Mouse (Mus musculus): ENCODE measurements around the gene Tmem59l. TPM values are rescaled to one million over a fixed set of nuclear protein-coding genes. Genes with fewer than 3 reads are reported as not detected.

The Tmem59l gene
- polyA plus RNA-seq, 1 experiment from 2014 or later: 3.7 TPM

DNA sequence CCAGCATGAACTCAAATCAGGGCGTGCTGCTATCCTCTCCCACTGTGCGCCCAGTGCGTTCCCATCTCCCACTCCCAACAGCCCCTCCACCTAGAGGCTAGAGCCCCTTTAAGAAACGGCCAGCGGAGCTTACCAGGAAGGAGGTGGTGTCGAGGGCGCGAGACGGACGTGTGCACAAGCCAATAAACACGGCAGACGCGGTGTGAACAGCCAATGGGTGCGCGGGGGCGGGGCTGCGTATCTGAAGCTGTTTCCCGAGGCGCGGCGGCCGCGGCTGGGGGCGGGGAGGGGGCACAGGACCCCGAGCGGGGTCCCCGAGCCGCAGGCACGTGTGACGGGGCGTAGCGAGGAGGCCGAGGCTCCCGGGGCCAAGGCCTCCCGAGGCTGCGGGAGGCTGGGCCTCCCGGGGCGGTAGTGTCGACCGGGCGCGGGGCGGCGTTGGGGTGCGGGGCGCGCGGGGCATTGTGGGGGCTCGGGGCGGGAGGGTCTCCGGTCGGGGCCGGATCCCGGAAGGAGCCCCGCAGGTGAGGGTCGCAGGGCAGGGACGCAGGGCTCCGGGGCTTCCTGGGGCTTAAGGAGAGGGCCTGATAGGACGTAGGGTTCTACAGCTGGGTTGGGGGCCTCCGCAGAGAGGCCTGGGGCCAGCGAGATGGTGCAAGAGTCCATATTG is 40.5 kb upstream of the Tmem59l start, which contains the start of the genes Fkbp8 and Kxd1:
Fkbp8 (plus strand) TSS at position 213 of the 670 bp plus-strand sequence.
Kxd1 (minus strand) TSS at position 445 of the 670 bp plus-strand sequence.
- Histone ChIP-seq H3K4me3 (ENCODE audit: low read depth, low read length) (peak within 1 kb of the TSS; percentile 56), H3K27me3 (replicated peaks; ENCODE audit: control insufficient read depth, insufficient read depth, low read length) (no peaks in the 10 kb centered on the region), H3K4me2 (ENCODE audit: low read length) (peak within 1 kb of the TSS; percentile 74), H3K4me1 (replicated peaks; ENCODE audit: control insufficient read depth, insufficient read depth, low read length) (peaks cover 13% of the 10 kb centered on the region), H3K36me3 (ENCODE audit: control insufficient read depth, insufficient read depth, low read length) (peaks cover 30% of the 10 kb centered on the region), H3K27ac (ENCODE audit: low read depth) (peak within 1 kb of the TSS; percentile 90), H3K9me3 (ENCODE audit: control insufficient read depth, low read length) (no peaks in the 10 kb centered on the region), H3K9ac (ENCODE audit: low read length) (peak within 1 kb of the TSS; percentile 92)
- peak; percentile 100 for DNase-seq (ENCODE audit: low spot score)
- under 1% methylated on average over 51 of the region's 61 CpGs for WGBS
- peak; percentile 90 for ATAC-seq (replicated peaks; ENCODE audit: low FRiP score, low TSS enrichment, low read depth)

DNA sequence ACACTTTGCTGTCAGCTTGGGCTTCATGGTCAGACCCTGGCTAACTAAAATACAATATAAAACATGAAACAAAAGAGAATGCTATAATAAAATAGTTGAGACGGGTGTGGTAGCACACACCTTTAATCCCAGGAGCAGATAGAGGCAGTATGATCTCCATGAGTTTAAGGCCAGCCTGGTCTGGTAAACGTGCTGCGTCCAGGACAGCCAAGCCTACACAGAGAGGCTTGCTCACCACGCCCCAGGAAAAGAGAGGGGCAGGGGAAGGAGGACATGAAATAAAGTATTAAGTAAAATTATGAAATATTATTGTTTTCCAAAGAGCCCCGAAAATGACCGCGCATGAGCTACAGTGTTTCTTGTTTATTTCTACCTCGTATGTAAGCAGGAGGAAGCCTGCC is 40.0 kb upstream of the Tmem59l start:
- Histone ChIP-seq H3K9ac (ENCODE audit: low read length) (peak overlapping the region; percentile 92), H3K27ac (ENCODE audit: low read depth) (peak overlapping the region; percentile 90), H3K4me2 (ENCODE audit: low read length) (peak overlapping the region; percentile 74), H3K9me3 (ENCODE audit: control insufficient read depth, low read length) (no peaks in the 10 kb centered on the region), H3K36me3 (ENCODE audit: control insufficient read depth, insufficient read depth, low read length) (peaks cover 25% of the 10 kb centered on the region), H3K27me3 (replicated peaks; ENCODE audit: control insufficient read depth, insufficient read depth, low read length) (no peaks in the 10 kb centered on the region), H3K4me3 (ENCODE audit: low read depth, low read length) (peak overlapping the region; percentile 56), H3K4me1 (replicated peaks; ENCODE audit: control insufficient read depth, insufficient read depth, low read length) (peaks cover 17% of the 10 kb centered on the region)
- ATAC-seq (replicated peaks; ENCODE audit: low FRiP score, low TSS enrichment, low read depth): no peak
- no peak for DNase-seq (ENCODE audit: low spot score)
- 2% methylated on average over 8 of the region's 8 CpGs for WGBS

DNA sequence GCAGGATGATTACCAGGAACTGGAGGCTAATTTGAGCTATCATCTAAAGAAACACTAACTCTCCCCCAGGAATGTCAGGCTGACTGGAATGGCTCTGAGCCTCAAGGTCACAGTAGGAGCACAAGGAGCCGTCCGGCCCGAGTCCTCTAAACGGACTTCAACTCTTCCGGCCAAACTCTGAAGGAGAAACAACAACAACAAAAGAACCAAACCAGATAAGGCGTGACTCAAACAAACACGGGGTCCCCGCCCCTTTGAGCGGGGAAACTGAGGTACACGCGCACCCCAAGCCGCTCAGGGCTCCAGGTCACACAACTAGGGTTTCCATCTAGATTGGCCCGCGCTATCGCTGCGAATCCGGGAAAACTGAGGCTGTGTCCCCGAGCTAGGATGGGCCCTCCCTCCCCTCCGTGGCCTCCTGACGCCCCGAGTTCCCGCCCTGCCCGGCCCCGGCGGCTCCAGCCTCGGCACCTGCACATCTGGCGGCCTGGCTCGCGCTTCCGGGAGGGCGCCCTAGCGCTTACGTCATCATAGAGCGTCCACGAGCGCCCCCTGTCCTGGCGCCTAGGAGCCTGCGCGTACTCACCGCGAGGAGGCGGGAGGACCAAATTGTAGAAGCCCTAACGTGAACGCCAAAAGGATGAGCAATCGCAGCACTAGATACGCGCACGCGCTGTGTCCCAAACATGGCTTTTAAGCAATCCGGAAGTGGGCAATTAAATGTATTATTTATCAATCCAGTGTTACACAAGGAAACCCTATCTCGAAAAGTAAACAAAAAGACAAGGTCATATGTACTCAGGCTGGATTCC is 35.6 kb upstream of the Tmem59l start:
- peak; percentile 96 for DNase-seq (ENCODE audit: low spot score)
- Histone ChIP-seq H3K4me1 (replicated peaks; ENCODE audit: control insufficient read depth, insufficient read depth, low read length) (peaks cover 12% of the 10 kb centered on the region), H3K9me3 (ENCODE audit: control insufficient read depth, low read length) (no peaks in the 10 kb centered on the region), H3K4me2 (ENCODE audit: low read length) (peak overlapping the region; percentile 79), H3K36me3 (ENCODE audit: control insufficient read depth, insufficient read depth, low read length) (peaks cover 19% of the 10 kb centered on the region), H3K27ac (ENCODE audit: low read depth) (peak overlapping the region; percentile 89), H3K9ac (ENCODE audit: low read length) (peak overlapping the region; percentile 70), H3K4me3 (ENCODE audit: low read depth, low read length) (peak overlapping the region; percentile 76), H3K27me3 (replicated peaks; ENCODE audit: control insufficient read depth, insufficient read depth, low read length) (no peaks in the 10 kb centered on the region)
- peak; percentile 79 for ATAC-seq (replicated peaks; ENCODE audit: low FRiP score, low TSS enrichment, low read depth)
- under 1% methylated on average over 51 of the region's 51 CpGs for WGBS

DNA sequence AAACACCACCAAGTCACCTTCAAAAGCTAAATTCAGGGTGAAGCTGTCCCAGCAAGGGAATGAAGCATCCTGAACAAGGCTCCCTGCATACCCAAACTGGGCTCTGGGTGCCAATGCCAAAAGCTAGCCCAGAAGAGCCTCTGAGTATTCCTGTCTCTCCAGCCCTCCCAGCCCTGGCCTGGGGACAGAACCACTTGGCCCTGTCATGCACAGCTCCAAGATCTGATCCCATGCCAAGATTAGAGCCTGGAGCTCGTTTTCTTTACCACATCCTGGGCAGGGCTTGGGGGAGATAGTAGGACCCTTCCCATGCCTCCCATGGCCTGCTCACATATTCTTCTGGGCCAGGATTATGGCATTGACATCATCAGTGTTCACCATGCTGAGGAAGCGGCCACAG is 32.4 kb upstream of the Tmem59l start:
- Histone ChIP-seq H3K27me3 (replicated peaks; ENCODE audit: control insufficient read depth, insufficient read depth, low read length) (no peaks in the 10 kb centered on the region), H3K4me1 (replicated peaks; ENCODE audit: control insufficient read depth, insufficient read depth, low read length) (peaks cover 5% of the 10 kb centered on the region), H3K36me3 (ENCODE audit: control insufficient read depth, insufficient read depth, low read length) (peaks cover 38% of the 10 kb centered on the region), H3K4me2 (ENCODE audit: low read length) (no peak overlapping the region), H3K9me3 (ENCODE audit: control insufficient read depth, low read length) (no peaks in the 10 kb centered on the region), H3K27ac (ENCODE audit: low read depth) (no peak overlapping the region), H3K9ac (ENCODE audit: low read length) (no peak overlapping the region), H3K4me3 (ENCODE audit: low read depth, low read length) (no peak overlapping the region)
- no peak for ATAC-seq (replicated peaks; ENCODE audit: low FRiP score, low TSS enrichment, low read depth)
- 66% methylated on average over 2 of the region's 2 CpGs for WGBS
- no peak for DNase-seq (ENCODE audit: low spot score)

DNA sequence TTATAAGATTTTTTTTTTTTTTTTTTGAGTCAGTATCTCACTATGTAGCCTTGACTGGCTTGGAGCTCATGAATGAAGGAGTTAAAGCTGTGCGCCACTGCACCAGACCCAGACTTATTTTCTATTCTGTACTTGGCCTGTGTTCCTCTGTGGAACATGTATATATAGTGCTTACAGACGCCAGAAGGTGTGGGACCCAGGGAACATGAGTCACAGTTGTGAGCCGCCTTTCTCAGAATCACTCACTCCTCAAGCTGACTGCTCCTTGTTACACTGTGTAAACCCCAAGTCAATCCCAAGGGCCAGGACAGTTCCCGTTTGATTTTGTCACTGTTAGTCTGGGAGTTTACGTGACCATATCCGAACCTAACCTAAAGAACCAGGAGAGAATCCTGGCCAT is 31.9 kb upstream of the Tmem59l start:
- Histone ChIP-seq H3K4me3 (ENCODE audit: low read depth, low read length) (no peak overlapping the region), H3K4me2 (ENCODE audit: low read length) (no peak overlapping the region), H3K27ac (ENCODE audit: low read depth) (no peak overlapping the region), H3K9ac (ENCODE audit: low read length) (no peak overlapping the region), H3K4me1 (replicated peaks; ENCODE audit: control insufficient read depth, insufficient read depth, low read length) (peaks cover 5% of the 10 kb centered on the region), H3K27me3 (replicated peaks; ENCODE audit: control insufficient read depth, insufficient read depth, low read length) (no peaks in the 10 kb centered on the region), H3K9me3 (ENCODE audit: control insufficient read depth, low read length) (no peaks in the 10 kb centered on the region), H3K36me3 (ENCODE audit: control insufficient read depth, insufficient read depth, low read length) (peaks cover 38% of the 10 kb centered on the region)
- WGBS: 92% methylated on average over 6 of the region's 6 CpGs
- ATAC-seq (replicated peaks; ENCODE audit: low FRiP score, low TSS enrichment, low read depth): no peak
- no peak for DNase-seq (ENCODE audit: low spot score)

DNA sequence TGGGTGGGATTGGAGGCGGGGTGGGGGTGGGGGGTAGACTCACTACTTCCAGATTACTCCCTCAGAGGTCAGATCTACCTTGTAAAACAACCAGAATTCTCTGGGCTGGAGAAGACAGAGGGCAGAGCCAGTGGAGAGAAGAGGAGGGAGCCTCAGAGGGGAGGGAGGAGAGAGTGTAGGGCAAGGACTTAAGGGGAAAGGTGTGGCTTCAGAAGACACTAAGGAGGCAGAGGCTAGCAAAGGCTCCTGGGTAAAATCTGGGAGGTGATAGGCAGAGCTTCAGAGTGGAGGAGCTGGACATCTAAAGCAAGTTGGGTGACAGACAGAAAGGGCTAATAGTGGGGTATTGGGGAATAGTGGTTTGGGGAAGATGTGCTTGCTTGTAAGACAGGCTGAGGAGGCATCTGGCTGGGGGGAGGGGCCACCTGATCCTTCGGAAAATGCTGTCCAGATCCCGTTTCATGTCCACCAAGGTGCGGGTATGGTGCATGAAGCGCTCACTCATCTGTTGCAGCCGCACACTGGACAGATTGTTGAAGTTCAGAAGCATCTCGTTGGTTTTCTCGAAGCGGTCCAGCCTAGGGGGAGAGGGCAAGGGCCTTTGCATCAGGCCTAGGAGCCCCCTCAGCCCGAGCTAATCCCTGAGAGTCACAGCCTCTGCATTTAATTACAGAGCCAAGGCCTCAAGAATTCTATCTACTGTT is 30.9 kb upstream of the Tmem59l start:
- Histone ChIP-seq H3K36me3 (ENCODE audit: control insufficient read depth, insufficient read depth, low read length) (peaks cover 42% of the 10 kb centered on the region), H3K27me3 (replicated peaks; ENCODE audit: control insufficient read depth, insufficient read depth, low read length) (no peaks in the 10 kb centered on the region), H3K9ac (ENCODE audit: low read length) (no peak overlapping the region), H3K9me3 (ENCODE audit: control insufficient read depth, low read length) (no peaks in the 10 kb centered on the region), H3K4me3 (ENCODE audit: low read depth, low read length) (no peak overlapping the region), H3K27ac (ENCODE audit: low read depth) (no peak overlapping the region), H3K4me2 (ENCODE audit: low read length) (no peak overlapping the region), H3K4me1 (replicated peaks; ENCODE audit: control insufficient read depth, insufficient read depth, low read length) (peaks cover 5% of the 10 kb centered on the region; the same call in 1 of the 2 replicates)
- DNase-seq (ENCODE audit: low spot score) (no peak), ATAC-seq (replicated peaks; ENCODE audit: low FRiP score, low TSS enrichment, low read depth) (no peak)
- 71% methylated on average over 10 of the region's 10 CpGs for WGBS

DNA sequence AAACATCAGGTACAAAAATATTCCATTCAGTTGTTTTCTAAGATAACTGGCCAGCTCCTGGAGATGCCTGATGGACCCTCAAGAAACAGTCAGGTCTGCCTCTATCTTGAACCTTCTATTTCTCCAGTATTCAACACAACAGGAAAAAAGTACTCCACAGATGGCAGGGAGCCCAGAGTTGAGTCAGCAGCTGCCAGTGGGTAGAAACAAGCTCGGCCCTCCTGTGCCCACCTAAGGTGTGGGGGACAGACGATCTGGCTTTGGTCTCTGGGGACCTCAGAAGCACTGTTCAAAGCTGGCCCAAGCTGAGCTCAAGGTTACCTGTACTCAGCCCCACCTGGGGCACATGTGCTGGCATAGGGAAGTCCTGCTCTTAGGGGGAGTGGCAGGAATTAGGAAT is 26.3 kb upstream of the Tmem59l start:
- no peak overlapping the region for H3K27ac ChIP-seq (ENCODE audit: low read depth)
- WGBS: 49% methylated on average over 2 of the region's 2 CpGs
- peaks cover 8% of the 10 kb centered on the region for H3K4me1 ChIP-seq (replicated peaks; ENCODE audit: control insufficient read depth, insufficient read depth, low read length)
- H3K27me3 ChIP-seq (replicated peaks; ENCODE audit: control insufficient read depth, insufficient read depth, low read length): no peaks in the 10 kb centered on the region
- H3K9ac ChIP-seq (ENCODE audit: low read length): no peak overlapping the region
- DNase-seq (ENCODE audit: low spot score) (no peak), ATAC-seq (replicated peaks; ENCODE audit: low FRiP score, low TSS enrichment, low read depth) (no peak)
- H3K4me2 ChIP-seq (ENCODE audit: low read length): no peak overlapping the region
- H3K4me3 ChIP-seq (ENCODE audit: low read depth, low read length): no peak overlapping the region
- no peaks in the 10 kb centered on the region for H3K9me3 ChIP-seq (ENCODE audit: control insufficient read depth, low read length)
- H3K36me3 ChIP-seq (ENCODE audit: control insufficient read depth, insufficient read depth, low read length): peaks cover 39% of the 10 kb centered on the region

DNA sequence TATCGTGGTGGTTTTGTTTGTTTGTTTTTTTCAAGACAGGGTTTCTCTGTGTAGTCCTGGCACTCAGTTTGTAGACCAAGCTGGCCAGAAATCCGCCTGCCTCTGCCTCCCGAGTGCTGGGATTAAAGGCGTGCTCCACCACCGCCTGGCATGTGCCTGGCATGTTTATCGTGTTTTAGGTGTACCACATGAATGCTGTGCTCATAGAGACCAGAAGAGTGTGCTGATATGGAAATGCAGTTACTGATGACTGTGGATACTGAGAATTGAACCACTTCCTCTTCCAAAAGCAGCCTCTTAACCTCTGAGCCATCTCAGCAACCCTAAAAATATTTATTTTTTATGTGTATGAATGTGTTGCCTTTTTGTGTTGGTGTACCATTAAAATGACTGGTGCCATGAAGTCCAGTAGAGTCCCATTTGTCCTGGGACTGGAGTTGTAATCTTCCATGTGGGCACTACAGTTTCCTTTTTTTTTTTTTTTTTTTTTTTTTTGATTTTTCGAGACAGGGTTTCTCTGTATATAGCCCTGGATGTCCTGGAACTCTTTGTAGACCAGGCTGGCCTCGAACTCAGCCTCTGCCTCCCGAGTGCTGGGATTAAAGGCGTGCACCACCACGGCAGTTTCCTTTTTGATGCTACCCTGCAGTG is 25.2 kb upstream of the Tmem59l start:
- H3K4me1 ChIP-seq (replicated peaks; ENCODE audit: control insufficient read depth, insufficient read depth, low read length): peaks cover 8% of the 10 kb centered on the region
- no peak overlapping the region for H3K4me2 ChIP-seq (ENCODE audit: low read length)
- H3K27ac ChIP-seq (ENCODE audit: low read depth): no peak overlapping the region
- H3K9me3 ChIP-seq (ENCODE audit: control insufficient read depth, low read length): no peaks in the 10 kb centered on the region
- ATAC-seq (replicated peaks; ENCODE audit: low FRiP score, low TSS enrichment, low read depth) (no peak), DNase-seq (ENCODE audit: low spot score) (no peak)
- no peak overlapping the region for H3K4me3 ChIP-seq (ENCODE audit: low read depth, low read length)
- no peaks in the 10 kb centered on the region for H3K27me3 ChIP-seq (replicated peaks; ENCODE audit: control insufficient read depth, insufficient read depth, low read length)
- 93% methylated on average over 11 of the region's 11 CpGs for WGBS
- peaks cover 42% of the 10 kb centered on the region for H3K36me3 ChIP-seq (ENCODE audit: control insufficient read depth, insufficient read depth, low read length)
- no peak overlapping the region for H3K9ac ChIP-seq (ENCODE audit: low read length)
